Mouse (Mus musculus): Measurements from ENCODE around the gene Pum3.

- TF ChIP-seq CTCF (IDR thresholded peaks at IDR 0.05; ENCODE audit: borderline replicate concordance, extremely low read depth, insufficient read depth, insufficient read length) (no peak), POLR2A (IDR thresholded peaks at IDR 0.05; ENCODE audit: borderline replicate concordance, extremely low read depth, insufficient read depth, insufficient read length, poor library complexity, severe bottlenecking) (no peak)
Observed at GRCm38 (mm10) chr19:27430406-27430805, 781 bp upstream of the Pum3 start.

Data from brain, embryonic 14.5 days (tissue).